Mouse (Mus musculus) bone marrow macrophage, adult 2 months (primary cell): Measurements from ENCODE around the gene Lce1m.

Experiments used
- CTCF ChIP-seq: IDR thresholded peaks from 2 replicates; pipeline ENCODE4 v1.5.1; 2012; ENCODE audit warnings: low read depth, mild to moderate bottlenecking, low read length, moderate library complexity
- POLR2A ChIP-seq: IDR thresholded peaks from 2 replicates; pipeline ENCODE4 v1.6.1; 2012; ENCODE audit warnings: mild to moderate bottlenecking, low read depth, low read length, borderline replicate concordance

GRCm38 (mm10) chr3:93014378-93014801 lies 4.5 kb downstream of the Lce1m start:
- TF ChIP-seq CTCF (no peak), POLR2A (no peak)
